Comparison of ENCODE assay signal across 16 mouse cellular contexts in the genomic region with DNA sequence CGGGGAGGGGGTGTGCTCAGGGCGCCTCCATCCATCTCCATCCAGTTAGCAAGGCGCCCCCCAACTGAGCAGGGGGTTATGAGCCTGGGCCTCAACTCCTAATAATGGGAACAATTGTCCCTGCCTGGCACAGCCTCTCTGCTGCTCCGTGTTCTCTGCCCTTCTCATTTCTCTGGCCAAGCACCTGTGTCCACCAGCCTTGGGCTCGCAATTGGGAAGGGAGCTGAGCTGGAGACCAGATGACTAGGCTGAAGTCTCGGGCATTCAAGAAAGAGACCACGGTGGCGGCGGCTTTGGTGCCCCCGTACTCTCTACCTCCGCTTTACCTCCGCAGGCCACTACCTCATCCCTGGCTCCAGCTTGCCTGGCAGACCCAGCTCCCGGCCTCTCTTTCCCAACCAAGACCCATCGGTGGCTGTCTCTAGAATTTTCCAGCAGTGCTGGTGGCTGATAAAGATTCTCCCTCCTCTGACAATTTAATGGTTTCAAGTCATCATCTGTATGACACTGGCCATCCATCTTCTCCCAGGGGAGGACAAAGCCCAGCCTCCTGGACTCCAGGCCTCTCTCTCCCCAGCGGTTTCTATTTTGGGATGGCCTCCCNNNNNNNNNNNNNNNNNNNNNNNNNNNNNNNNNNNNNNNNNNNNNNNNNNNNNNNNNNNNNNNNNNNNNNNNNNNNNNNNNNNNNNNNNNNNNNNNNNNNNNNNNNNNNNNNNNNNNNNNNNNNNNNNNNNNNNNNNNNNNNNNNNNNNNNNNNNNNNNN. TPM values are rescaled to one million over a fixed set of nuclear protein-coding genes. Genes with fewer than 3 reads are reported as not detected.
DNase-seq lines count a peak whose midpoint lies in the region; ATAC-seq and TF ChIP-seq lines count a peak whose summit lies in the region.
"Had no signal": no experiment of that assay in that cellular context is flagged by ENCODE, and none has a peak within 500 bp of the region (broad histone marks: within the 10 kb centered on the region; RNA-seq: fewer than 3 reads in every experiment).

No protein-coding gene starts in this region.

- H3K9ac ChIP-seq in intestine, embryonic 16.5 days (ENCODE audit: low read depth, low read length): no peak overlapping the region
- H3K9ac ChIP-seq: forebrain, embryonic 12.5 days; lung, embryonic 14.5 days; neural tube, embryonic 13.5 days had no signal

- no peak overlapping the region for H3K4me2 ChIP-seq in intestine, embryonic 16.5 days (ENCODE audit: low read depth, low read length)
- H3K4me2 ChIP-seq: forebrain, embryonic 12.5 days; lung, embryonic 14.5 days; neural tube, embryonic 13.5 days had no signal

- no peak overlapping the region for H3K4me3 ChIP-seq in heart, embryonic 10.5 days
- H3K4me3 ChIP-seq in E14TG2a.4 (replicated peaks; ENCODE audit: low read length): peak overlapping the region; percentile 13; the same call in 1 of the 2 replicates
- peak overlapping the region; percentile 16; the same call in 1 of the 2 replicates for H3K4me3 ChIP-seq in embryonic facial prominence, embryonic 10.5 days
- H3K4me3 ChIP-seq in intestine, embryonic 16.5 days (ENCODE audit: low read length): no peak overlapping the region
- H3K4me3 ChIP-seq: forebrain, embryonic 12.5 days; megakaryocyte, embryonic 14.5 days; neural tube, embryonic 13.5 days had no signal

- H3K27ac ChIP-seq in heart, embryonic 10.5 days: no peak overlapping the region
- no peak overlapping the region for H3K27ac ChIP-seq in embryonic facial prominence, embryonic 10.5 days (replicated peaks)
- H3K27ac ChIP-seq in intestine, embryonic 16.5 days (ENCODE audit: low read length): peak overlapping the region; percentile 48
- H3K27ac ChIP-seq: forebrain, embryonic 12.5 days; neural tube, embryonic 13.5 days had no signal

- WGBS in heart, embryonic 10.5 days: 1% methylated on average over 14 of the region's 15 CpGs
- WGBS in embryonic facial prominence, embryonic 10.5 days: 1% methylated on average over 15 of the region's 15 CpGs
- 3% methylated on average over 15 of the region's 15 CpGs for WGBS in intestine, embryonic 16.5 days

- intact Hi-C loops in heart, postnatal 25 days (cut with DNase I): loop anchor here (5.0 kb wide), 1 partner anchor 131 kb away; the partner anchor contains the start of gene Phox2b

- ATAC-seq in intestine, embryonic 16.5 days: peak; percentile 50; the same call in 1 of the 2 replicates
- ATAC-seq in CD4-positive, CD25-positive, alpha-beta regulatory T cell, adult 4 months: no peak
- ATAC-seq: activated CD4-positive, CD25-positive, alpha-beta regulatory T cell, adult 4 months had no signal

- H3K36me3 ChIP-seq in heart, embryonic 10.5 days: no peaks in the 10 kb centered on the region
- H3K36me3 ChIP-seq in E14TG2a.4 (ENCODE audit: insufficient read depth, low read length): no peaks in the 10 kb centered on the region
- H3K36me3 ChIP-seq in embryonic facial prominence, embryonic 10.5 days (replicated peaks): no peaks in the 10 kb centered on the region
- no peaks in the 10 kb centered on the region for H3K36me3 ChIP-seq in intestine, embryonic 16.5 days (ENCODE audit: control insufficient read depth, insufficient read depth, low read length)
- H3K36me3 ChIP-seq: forebrain, embryonic 12.5 days; neural tube, embryonic 13.5 days had no signal

- H3K27me3 ChIP-seq in heart, embryonic 10.5 days (ENCODE audit: insufficient read depth, poor library complexity, severe bottlenecking): peaks cover 99% of the 10 kb centered on the region
- peaks cover 93% of the 10 kb centered on the region for H3K27me3 ChIP-seq in E14TG2a.4 (ENCODE audit: insufficient read depth, low read length)
- H3K27me3 ChIP-seq in embryonic facial prominence, embryonic 10.5 days (replicated peaks; ENCODE audit: low read depth, poor library complexity, severe bottlenecking): peaks cover 100% of the 10 kb centered on the region
- peaks cover 92% of the 10 kb centered on the region for H3K27me3 ChIP-seq in intestine, embryonic 16.5 days (replicated peaks; ENCODE audit: control insufficient read depth, insufficient read depth, low read length)

- DNase-seq in heart, embryonic 10.5 days (ENCODE audit: low spot score): peak; percentile 69
- DNase-seq in heart, postnatal 25 days (ENCODE audit: low spot score): no peak
- peak; percentile 46 for DNase-seq in embryonic facial prominence, embryonic 10.5 days (ENCODE audit: low spot score)
- no peak for DNase-seq in layer of hippocampus, adult 11-12 months (ENCODE audit: low spot score)
- DNase-seq in gastrocnemius, postnatal 10 days: no peak
- DNase-seq: cerebellum, adult 8-10 months; heart, postnatal 10 days; lung, embryonic 14.5 days; thymus, postnatal 14 days had no signal

- TF ChIP-seq CTCF in E14TG2a.4 (conservative IDR thresholded peaks at IDR 0.05; ENCODE audit: low read length): no peak

- no peaks in the 10 kb centered on the region; the same call in 1 of the 2 replicates for H3K9me3 ChIP-seq in heart, embryonic 10.5 days
- H3K9me3 ChIP-seq in E14TG2a.4 (ENCODE audit: low read length): no peaks in the 10 kb centered on the region
- H3K9me3 ChIP-seq in embryonic facial prominence, embryonic 10.5 days: peaks cover 9% of the 10 kb centered on the region; the same call in 1 of the 2 replicates
- peaks cover 9% of the 10 kb centered on the region; the same call in 1 of the 2 replicates for H3K9me3 ChIP-seq in intestine, embryonic 16.5 days (ENCODE audit: control insufficient read depth, low read length)

- H3K4me1 ChIP-seq in heart, embryonic 10.5 days: peaks cover 26% of the 10 kb centered on the region
- peaks cover 44% of the 10 kb centered on the region for H3K4me1 ChIP-seq in E14TG2a.4 (replicated peaks; ENCODE audit: low read depth, low read length)
- peaks cover 41% of the 10 kb centered on the region for H3K4me1 ChIP-seq in embryonic facial prominence, embryonic 10.5 days
- peaks cover 7% of the 10 kb centered on the region for H3K4me1 ChIP-seq in intestine, embryonic 16.5 days (ENCODE audit: control insufficient read depth, insufficient read depth, low read length)

RNA-seq across cellular contexts. Expression of gene Tmem33, which starts 32.5 kb away (rescaled TPM):
- 65.6 and 84.4 TPM in 2 replicates for polyA plus RNA-seq in heart, embryonic 10.5 days (2016; fragmentation: Nextera tagmentation; extraction: Ambion mirVana)
- total RNA-seq in heart, postnatal 25 days (2021): 10 to 100 TPM; 47.2 to 52.3 TPM
- polyA plus RNA-seq in embryonic facial prominence, embryonic 10.5 days (2016; fragmentation: Nextera tagmentation; extraction: Ambion mirVana): 106 and 117 TPM in 2 replicates
- polyA plus RNA-seq in intestine, embryonic 16.5 days (2015; fragmentation: Nextera tagmentation; extraction: Ambion mirVana): 127 and 132 TPM in 2 replicates
- 10 to 100 TPM; 50.2 to 60.8 TPM for polyA plus RNA-seq in CD4-positive, CD25-positive, alpha-beta regulatory T cell, adult 4 months (2017; shearing (Covaris generic))
- total RNA-seq in gastrocnemius, postnatal 10 days (2021): 10 to 100 TPM; 28.0 to 33.4 TPM

Comparison
In these comparisons a context has a peak if more than half of its experiments do, and no peak if none do; other contexts are left out.
1. DNase-seq: peak in heart, embryonic 10.5 days (single experiment) and embryonic facial prominence, embryonic 10.5 days (single experiment); none in heart, postnatal 25 days (single experiment), layer of hippocampus, adult 11-12 months (single experiment) and gastrocnemius, postnatal 10 days (single experiment).
2. H3K4me3 ChIP-seq: peak in E14TG2a.4 (single experiment) and embryonic facial prominence, embryonic 10.5 days (single experiment); none in heart, embryonic 10.5 days (single experiment) and intestine, embryonic 16.5 days (single experiment).